Mouse (Mus musculus): ENCODE data around the gene Usp19. TPM values are rescaled to one million over a fixed set of nuclear protein-coding genes. Genes with fewer than 3 reads are reported as not detected.

Usp19 gene
- polyA plus RNA-seq, 1 experiment: 335 TPM

DNA sequence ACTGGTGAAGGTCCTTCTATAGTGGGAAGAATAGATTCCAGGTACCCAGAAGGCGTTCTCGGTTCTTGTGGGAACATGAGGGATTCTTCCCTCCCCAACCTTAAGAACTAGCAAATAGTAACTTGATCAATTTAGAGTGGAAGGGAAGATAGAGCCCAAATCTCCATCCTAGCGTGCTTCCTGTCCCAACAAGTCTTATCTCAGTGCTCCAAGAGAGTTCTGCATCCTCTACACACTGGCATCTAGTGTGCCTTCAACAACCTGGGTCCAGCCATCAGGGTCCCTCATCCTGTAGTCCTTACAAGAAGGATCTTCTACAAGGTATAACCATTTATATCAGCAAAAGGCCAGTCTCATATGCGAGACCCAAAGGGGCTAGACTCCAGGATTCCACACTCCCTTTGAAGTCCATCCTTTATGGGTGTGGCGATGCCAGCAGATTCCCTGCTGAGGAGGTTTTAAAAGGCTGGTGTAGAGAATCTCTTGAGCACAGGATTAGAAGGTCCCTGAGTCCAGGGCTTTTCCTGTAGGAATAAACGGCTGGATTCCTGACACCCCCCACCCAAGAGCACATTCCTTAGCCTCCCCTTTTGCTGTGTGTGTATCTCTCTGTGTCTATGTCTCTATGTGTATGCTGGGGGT lies 38.8 kb upstream of the Usp19 start:
- Histone ChIP-seq H3K4me1 (replicated peaks; ENCODE audit: control insufficient read depth, insufficient read depth, low read length) (peaks cover 7% of the 10 kb centered on the region), H3K36me3 (ENCODE audit: control insufficient read depth, insufficient read depth, low read length) (no peaks in the 10 kb centered on the region), H3K27me3 (ENCODE audit: control insufficient read depth, insufficient read depth, low read length) (no peaks in the 10 kb centered on the region), H3K27ac (ENCODE audit: control insufficient read depth, insufficient read depth, low read length) (no peak overlapping the region), H3K4me3 (ENCODE audit: control insufficient read depth, insufficient read depth, low read length) (no peak overlapping the region)
- no peak for DNase-seq
- no peak for TF ChIP-seq CTCF (IDR thresholded peaks at IDR 0.05; ENCODE audit: borderline replicate concordance, control insufficient read depth, extremely low read depth, insufficient read depth, low read length, poor library complexity)
- TF ChIP-seq POLR2A (IDR thresholded peaks at IDR 0.05; ENCODE audit: control insufficient read depth, extremely low read depth, insufficient read depth, low read length, poor library complexity): no peak
- 90% methylated on average over 6 of the region's 6 CpGs for WGBS

DNA sequence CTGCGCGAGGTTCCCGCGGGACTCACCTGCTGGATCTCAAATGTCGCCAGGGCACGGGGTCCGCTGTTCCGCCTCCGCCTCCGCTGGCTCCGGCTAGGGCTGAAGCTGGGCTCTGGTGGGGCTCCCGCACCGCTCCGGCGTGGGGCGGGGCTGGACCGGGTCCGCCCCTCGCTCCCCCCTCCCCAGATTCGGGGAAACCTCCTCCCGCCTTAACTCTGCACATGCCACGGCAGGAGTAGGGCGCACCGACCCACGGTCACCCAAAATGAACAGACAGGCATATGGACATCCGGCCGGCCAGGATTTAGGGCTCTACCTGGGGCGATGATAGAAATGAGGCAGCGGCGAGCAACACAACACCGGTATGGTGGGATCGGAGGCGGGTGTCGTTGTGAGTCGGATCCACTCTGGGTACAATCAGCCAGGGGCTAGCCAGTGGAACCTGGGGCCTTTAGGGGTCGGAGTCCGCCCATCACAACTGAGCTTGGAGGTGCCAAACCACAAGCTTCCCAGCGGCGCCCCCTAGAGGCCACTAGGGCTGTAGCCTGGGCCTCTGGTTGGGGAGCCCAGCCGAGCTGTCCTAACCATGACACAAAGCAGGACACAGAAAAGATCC lies 38.0 kb upstream of the Usp19 start:
- no peak overlapping the region for H3K27ac ChIP-seq (ENCODE audit: control insufficient read depth, insufficient read depth, low read length)
- DNase-seq: peak; percentile 86
- no peaks in the 10 kb centered on the region for H3K36me3 ChIP-seq (ENCODE audit: control insufficient read depth, insufficient read depth, low read length)
- no peaks in the 10 kb centered on the region for H3K27me3 ChIP-seq (ENCODE audit: control insufficient read depth, insufficient read depth, low read length)
- peak; percentile 96 for TF ChIP-seq CTCF (IDR thresholded peaks at IDR 0.05; ENCODE audit: borderline replicate concordance, control insufficient read depth, extremely low read depth, insufficient read depth, low read length, poor library complexity)
- 0 out of 2 replicates have a peak, but pooled peaks have one; percentile 13 for TF ChIP-seq POLR2A (IDR thresholded peaks at IDR 0.05; ENCODE audit: control insufficient read depth, extremely low read depth, insufficient read depth, low read length, poor library complexity)
- WGBS: 2% methylated on average over 40 of the region's 40 CpGs
- peak overlapping the region; percentile 49 for H3K4me3 ChIP-seq (ENCODE audit: control insufficient read depth, insufficient read depth, low read length)
- peaks cover 7% of the 10 kb centered on the region for H3K4me1 ChIP-seq (replicated peaks; ENCODE audit: control insufficient read depth, insufficient read depth, low read length)

- Histone ChIP-seq H3K4me1 (replicated peaks; ENCODE audit: control insufficient read depth, insufficient read depth, low read length) (peaks cover 7% of the 10 kb centered on the region), H3K36me3 (ENCODE audit: control insufficient read depth, insufficient read depth, low read length) (no peaks in the 10 kb centered on the region), H3K4me3 (ENCODE audit: control insufficient read depth, insufficient read depth, low read length) (no peak overlapping the region), H3K27ac (ENCODE audit: control insufficient read depth, insufficient read depth, low read length) (no peak overlapping the region), H3K27me3 (ENCODE audit: control insufficient read depth, insufficient read depth, low read length) (no peaks in the 10 kb centered on the region)
- TF ChIP-seq POLR2A (IDR thresholded peaks at IDR 0.05; ENCODE audit: control insufficient read depth, extremely low read depth, insufficient read depth, low read length, poor library complexity): no peak
- no peak for TF ChIP-seq CTCF (IDR thresholded peaks at IDR 0.05; ENCODE audit: borderline replicate concordance, control insufficient read depth, extremely low read depth, insufficient read depth, low read length, poor library complexity)
- DNase-seq: no peak
- WGBS: 63% methylated on average over 6 of the region's 6 CpGs
These were observed 37.5 kb upstream of the Usp19 start for GRCm38 (mm10) chr9:108452911-108453310.

DNA sequence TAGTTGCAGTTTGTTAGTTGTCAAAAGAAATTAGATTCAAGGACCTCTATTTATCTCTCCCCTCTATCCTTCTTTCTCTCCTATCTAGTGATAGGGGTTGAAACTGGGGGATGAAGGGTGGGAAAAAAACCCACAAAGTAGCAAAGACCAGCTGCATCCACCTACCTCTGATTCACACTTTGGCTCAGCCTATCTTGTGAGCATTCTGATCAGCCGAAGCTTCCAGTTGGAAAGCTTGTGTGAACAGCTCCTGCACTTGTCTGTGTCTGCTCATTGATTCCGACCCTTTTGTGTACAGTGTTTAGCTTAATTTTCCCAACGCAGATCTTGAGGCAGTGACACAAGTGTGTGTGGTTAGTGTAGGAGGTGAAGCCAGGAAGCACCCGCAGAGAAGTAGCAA lies 36.9 kb upstream of the Usp19 start:
- Histone ChIP-seq H3K4me1 (replicated peaks; ENCODE audit: control insufficient read depth, insufficient read depth, low read length) (peaks cover 7% of the 10 kb centered on the region), H3K27me3 (ENCODE audit: control insufficient read depth, insufficient read depth, low read length) (no peaks in the 10 kb centered on the region), H3K27ac (ENCODE audit: control insufficient read depth, insufficient read depth, low read length) (no peak overlapping the region), H3K36me3 (ENCODE audit: control insufficient read depth, insufficient read depth, low read length) (no peaks in the 10 kb centered on the region), H3K4me3 (ENCODE audit: control insufficient read depth, insufficient read depth, low read length) (no peak overlapping the region)
- 48% methylated on average over 4 of the region's 4 CpGs for WGBS
- TF ChIP-seq CTCF (IDR thresholded peaks at IDR 0.05; ENCODE audit: borderline replicate concordance, control insufficient read depth, extremely low read depth, insufficient read depth, low read length, poor library complexity) (no peak), POLR2A (IDR thresholded peaks at IDR 0.05; ENCODE audit: control insufficient read depth, extremely low read depth, insufficient read depth, low read length, poor library complexity) (no peak)
- no peak for DNase-seq

DNA sequence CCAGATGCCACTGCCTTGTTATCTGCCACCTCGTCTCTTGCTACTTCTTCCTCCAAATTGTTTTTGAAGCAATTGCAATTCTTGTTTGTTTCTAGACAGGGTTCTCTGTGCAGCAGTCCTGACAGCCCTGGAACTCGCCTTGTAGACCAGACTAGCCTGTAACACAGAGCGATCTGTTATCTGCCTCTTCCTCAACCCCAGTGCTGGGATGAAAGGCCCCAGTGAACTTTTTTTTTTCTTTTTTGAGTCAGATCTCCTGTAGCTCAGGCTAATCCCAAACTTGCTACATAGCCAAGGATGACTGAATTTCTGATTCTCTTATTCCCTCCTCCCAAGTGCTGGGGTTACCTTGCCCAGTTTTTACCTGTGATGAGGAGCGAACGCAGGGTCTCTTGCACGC lies 36.0 kb upstream of the Usp19 start:
- WGBS: 95% methylated on average over 6 of the region's 6 CpGs
- no peaks in the 10 kb centered on the region for H3K36me3 ChIP-seq (ENCODE audit: control insufficient read depth, insufficient read depth, low read length)
- DNase-seq: no peak
- peaks cover 7% of the 10 kb centered on the region for H3K4me1 ChIP-seq (replicated peaks; ENCODE audit: control insufficient read depth, insufficient read depth, low read length)
- H3K27ac ChIP-seq (ENCODE audit: control insufficient read depth, insufficient read depth, low read length): no peak overlapping the region
- TF ChIP-seq CTCF (IDR thresholded peaks at IDR 0.05; ENCODE audit: borderline replicate concordance, control insufficient read depth, extremely low read depth, insufficient read depth, low read length, poor library complexity) (no peak), POLR2A (IDR thresholded peaks at IDR 0.05; ENCODE audit: control insufficient read depth, extremely low read depth, insufficient read depth, low read length, poor library complexity) (no peak)
- H3K4me3 ChIP-seq (ENCODE audit: control insufficient read depth, insufficient read depth, low read length): no peak overlapping the region
- H3K27me3 ChIP-seq (ENCODE audit: control insufficient read depth, insufficient read depth, low read length): no peaks in the 10 kb centered on the region

GRCm38 (mm10) chr9:108455747-108456571 lies 34.4 kb upstream of the Usp19 start:
- WGBS: 93% methylated on average over 12 of the region's 12 CpGs
- Histone ChIP-seq H3K4me1 (replicated peaks; ENCODE audit: control insufficient read depth, insufficient read depth, low read length) (peaks cover 7% of the 10 kb centered on the region), H3K27ac (ENCODE audit: control insufficient read depth, insufficient read depth, low read length) (no peak overlapping the region), H3K27me3 (ENCODE audit: control insufficient read depth, insufficient read depth, low read length) (no peaks in the 10 kb centered on the region), H3K36me3 (ENCODE audit: control insufficient read depth, insufficient read depth, low read length) (no peaks in the 10 kb centered on the region), H3K4me3 (ENCODE audit: control insufficient read depth, insufficient read depth, low read length) (no peak overlapping the region)
- TF ChIP-seq POLR2A (IDR thresholded peaks at IDR 0.05; ENCODE audit: control insufficient read depth, extremely low read depth, insufficient read depth, low read length, poor library complexity) (no peak), CTCF (IDR thresholded peaks at IDR 0.05; ENCODE audit: borderline replicate concordance, control insufficient read depth, extremely low read depth, insufficient read depth, low read length, poor library complexity) (no peak)
- no peak for DNase-seq

All from thymus, adult 2 months (tissue).